Mouse (Mus musculus) heart, postnatal 0 days (tissue): ENCODE measurements at regions not wholly inside any gene's neighbourhood (a gene's known extent, or its start where the extent isn't known, plus 50 kb on each side); places are given as distances from the start of the nearest gene placed in this dataset.

Source experiments
- ATAC-seq: fragments of 200-750 bp; cut with Nextera tagmentation; 2 replicates; pipeline ENCODE4 v1.8.0; 2017; ENCODE audit warnings: low read depth, moderate number of reproducible peaks, moderate library complexity; ENCODE audit not compliant: insufficient read depth
- DNase-seq: peaks from one replicate; pipeline ENCODE4 v3.0.0-alpha.2; 2016; ENCODE audit warnings: low spot score
- H3K27ac ChIP-seq: fragments of 300-500 bp; sonication (generic); 2 replicates; pipeline ENCODE4 v1.5.1; 2014; ENCODE audit warnings: low read depth, mild to moderate bottlenecking
- H3K27me3 ChIP-seq: fragments of 300-500 bp; sonication (generic); 2 replicates; pipeline ENCODE4 v1.6.1; 2014; ENCODE audit warnings: low read length, mixed read lengths; ENCODE audit not compliant: control insufficient read depth, insufficient read depth
- H3K36me3 ChIP-seq: fragments of 300-500 bp; sonication (generic); replicated peaks from 2 replicates; pipeline ENCODE4 v1.6.1; 2014; ENCODE audit warnings: low read length, mixed read lengths; ENCODE audit not compliant: control insufficient read depth, insufficient read depth
- H3K4me1 ChIP-seq: fragments of 300-500 bp; sonication (generic); 2 replicates; pipeline ENCODE4 v1.6.1; 2014; ENCODE audit warnings: antibody characterized with exemption; ENCODE audit not compliant: control insufficient read depth, insufficient read depth
- H3K4me2 ChIP-seq: fragments of 300-500 bp; sonication (generic); 2 replicates; pipeline ENCODE4 v1.6.1; 2014; ENCODE audit warnings: low read depth, mild to moderate bottlenecking, low read length, moderate library complexity
- H3K4me3 ChIP-seq: fragments of 300-500 bp; sonication (generic); 2 replicates; pipeline ENCODE4 v1.5.1; 2014; ENCODE audit warnings: low read depth, low read length
- H3K9ac ChIP-seq: fragments of 300-500 bp; sonication (generic); replicated peaks from 2 replicates; pipeline ENCODE4 v1.6.1; 2014; ENCODE audit warnings: low read depth, low read length, mixed read lengths
- H3K9me3 ChIP-seq: fragments of 300-500 bp; sonication (generic); replicated peaks from 2 replicates; pipeline ENCODE4 v1.6.1; 2016; ENCODE audit warnings: low read length; ENCODE audit not compliant: control insufficient read depth
- CTCF ChIP-seq: IDR thresholded peaks from 2 replicates; pipeline ENCODE4 v1.5.1; 2016; ENCODE audit warnings: antibody characterized with exemption, control low read depth, low read depth
- EP300 ChIP-seq: IDR thresholded peaks from 2 replicates; pipeline ENCODE4 v1.6.1; 2016; ENCODE audit warnings: antibody characterized with exemption, low read depth
- WGBS: fragments of 180-500 bp; shearing (Covaris S2); extraction: QIAGEN DNeasy Blood & Tissue Kit; methylation state at CpG from one replicate; pipeline ENCODE4 v1.1.7; 2014; 5-methylcytosine and 5-hydroxymethylcytosine counted together

DNA sequence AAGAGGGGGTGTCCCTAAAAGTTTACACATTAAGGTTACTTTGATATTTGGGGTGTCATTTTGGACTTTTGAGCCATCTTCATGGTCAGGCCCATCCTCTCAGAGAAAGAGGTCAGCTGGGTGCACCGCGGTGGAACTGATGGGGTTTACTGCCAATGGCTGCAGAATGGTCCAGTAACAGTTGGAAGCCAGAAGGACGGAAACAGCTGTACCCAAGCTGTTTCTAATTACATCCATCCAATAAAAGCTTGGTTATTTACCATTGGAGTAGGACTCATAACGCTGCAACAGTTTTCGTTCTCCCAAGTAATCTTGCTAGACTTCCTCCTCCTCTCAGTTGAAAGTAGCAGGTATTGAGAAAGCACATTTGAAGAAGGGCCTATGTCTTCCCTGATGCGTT lies 344.7 kb downstream of the Stim2 start:
- no peak overlapping the region for H3K4me3 ChIP-seq
- H3K27ac ChIP-seq = no peak overlapping the region
- H3K4me1 ChIP-seq = no peaks in the 10 kb centered on the region
- WGBS = 77% methylated on average over 6 of the region's 6 CpGs
- H3K9me3 ChIP-seq = no peaks in the 10 kb centered on the region
- no peaks in the 10 kb centered on the region for H3K27me3 ChIP-seq
- no peak for ATAC-seq
- no peak overlapping the region for H3K4me2 ChIP-seq
- H3K36me3 ChIP-seq = no peaks in the 10 kb centered on the region
- TF ChIP-seq CTCF (no peak), EP300 (no peak)
- H3K9ac ChIP-seq = no peak overlapping the region
- no peak for DNase-seq

DNA sequence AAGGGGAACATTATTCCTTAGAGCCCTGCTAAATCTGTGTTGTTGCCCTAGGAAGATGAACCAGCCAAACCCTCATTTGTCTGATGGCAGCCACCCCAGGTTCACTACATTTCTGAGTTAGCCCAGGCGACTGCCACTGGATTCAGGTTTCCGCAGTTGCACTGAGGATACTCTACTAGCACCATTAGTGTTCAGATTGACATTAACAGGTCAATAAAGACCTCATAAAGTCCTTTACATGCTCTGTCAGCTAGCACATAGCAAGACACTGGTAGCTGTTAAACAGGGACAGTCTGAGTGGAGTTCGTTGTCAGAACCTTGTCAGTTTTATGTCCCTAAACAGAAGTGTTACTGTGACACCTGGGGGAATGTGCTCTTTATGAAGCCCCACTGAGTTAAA lies 345.1 kb downstream of the Stim2 start:
- Histone ChIP-seq H3K4me2 (no peak overlapping the region), H3K36me3 (no peaks in the 10 kb centered on the region), H3K27me3 (no peaks in the 10 kb centered on the region), H3K4me1 (no peaks in the 10 kb centered on the region), H3K9ac (no peak overlapping the region), H3K9me3 (no peaks in the 10 kb centered on the region), H3K27ac (no peak overlapping the region), H3K4me3 (no peak overlapping the region)
- ATAC-seq (no peak), DNase-seq (no peak)
- WGBS = 80% methylated on average over 3 of the region's 3 CpGs
- TF ChIP-seq EP300 = no peak
- no peak for TF ChIP-seq CTCF

DNA sequence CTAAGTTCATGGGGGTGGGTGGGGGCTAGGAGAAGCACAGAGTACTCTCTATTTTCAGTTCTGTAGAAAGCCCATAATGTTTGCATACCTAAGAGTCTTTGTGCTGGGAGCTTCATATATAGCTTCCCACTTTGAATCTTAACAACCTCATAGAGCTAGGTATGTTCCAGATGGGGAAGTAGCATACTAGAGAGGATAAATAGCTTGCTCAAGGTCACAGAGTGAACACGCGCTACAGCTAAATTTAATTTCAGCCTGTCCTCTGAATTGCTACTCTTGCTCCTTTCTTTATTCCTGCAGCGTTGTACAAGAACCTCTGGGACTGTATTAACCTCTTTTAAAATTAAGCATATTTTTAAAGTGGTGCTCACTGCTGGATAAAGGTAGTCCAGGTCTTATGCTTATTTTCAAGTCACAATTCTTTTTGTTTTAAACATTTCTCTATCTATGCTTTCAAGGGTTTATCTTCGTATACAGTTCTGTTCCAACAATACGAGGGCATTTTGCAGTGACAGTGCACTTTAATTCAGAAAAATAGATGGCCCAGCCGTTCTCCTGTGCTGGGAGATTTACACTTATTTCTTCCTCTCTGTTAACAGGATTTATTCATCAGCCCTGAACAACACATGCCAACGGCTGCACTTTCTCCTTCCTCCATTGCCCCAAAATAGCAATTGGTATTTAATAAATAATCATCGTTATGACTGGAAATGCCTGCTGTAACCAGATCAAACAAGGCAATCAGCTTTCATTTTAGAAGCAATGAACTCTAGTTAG lies 350.7 kb downstream of the Stim2 start:
- TF ChIP-seq CTCF (no peak), EP300 (no peak)
- Histone ChIP-seq H3K4me1 (no peaks in the 10 kb centered on the region), H3K36me3 (no peaks in the 10 kb centered on the region), H3K9ac (no peak overlapping the region), H3K9me3 (no peaks in the 10 kb centered on the region), H3K27ac (peak overlapping the region; percentile 4; the same call in 1 of the 2 replicates), H3K4me2 (0 out of 2 replicates have a peak overlapping the region, but pooled peaks have one; percentile 0), H3K27me3 (no peaks in the 10 kb centered on the region), H3K4me3 (no peak overlapping the region)
- 47% methylated on average over 8 of the region's 8 CpGs for WGBS
- ATAC-seq = peak; percentile 69
- peak; percentile 30 for DNase-seq

DNA sequence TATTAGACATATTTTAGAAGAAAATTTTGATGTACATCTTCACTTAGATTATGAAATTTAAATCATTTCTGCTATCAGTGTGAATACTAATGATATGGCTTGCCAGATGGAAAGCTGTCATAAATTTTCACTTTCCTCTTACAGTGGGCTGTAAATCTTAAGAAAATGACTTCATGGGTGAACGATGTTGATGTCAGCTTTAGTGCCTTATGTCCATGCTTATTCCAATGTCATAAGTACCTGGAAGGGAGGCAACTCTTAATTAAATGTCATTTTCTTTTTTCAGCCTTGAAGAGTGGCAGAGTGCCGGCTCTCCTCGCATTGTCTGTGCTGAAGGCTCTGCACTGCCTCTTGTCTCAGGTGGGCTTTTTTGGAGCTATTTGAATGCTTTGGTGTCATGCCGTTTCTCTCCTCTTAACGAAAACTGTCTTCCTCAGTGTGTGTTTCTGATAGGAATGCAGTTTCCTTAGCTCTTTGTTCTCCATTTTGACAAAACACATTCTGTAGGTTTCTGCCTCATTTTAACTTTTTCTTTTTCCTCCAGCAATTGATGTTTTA lies 351.6 kb downstream of the Stim2 start:
- no peaks in the 10 kb centered on the region for H3K9me3 ChIP-seq
- H3K27me3 ChIP-seq = no peaks in the 10 kb centered on the region
- no peaks in the 10 kb centered on the region for H3K4me1 ChIP-seq
- TF ChIP-seq EP300 (no peak), CTCF (no peak)
- no peak overlapping the region for H3K4me3 ChIP-seq
- 68% methylated on average over 5 of the region's 5 CpGs for WGBS
- DNase-seq (no peak), ATAC-seq (no peak)
- no peak overlapping the region for H3K27ac ChIP-seq
- H3K9ac ChIP-seq = no peak overlapping the region
- no peaks in the 10 kb centered on the region for H3K36me3 ChIP-seq
- no peak overlapping the region for H3K4me2 ChIP-seq

DNA sequence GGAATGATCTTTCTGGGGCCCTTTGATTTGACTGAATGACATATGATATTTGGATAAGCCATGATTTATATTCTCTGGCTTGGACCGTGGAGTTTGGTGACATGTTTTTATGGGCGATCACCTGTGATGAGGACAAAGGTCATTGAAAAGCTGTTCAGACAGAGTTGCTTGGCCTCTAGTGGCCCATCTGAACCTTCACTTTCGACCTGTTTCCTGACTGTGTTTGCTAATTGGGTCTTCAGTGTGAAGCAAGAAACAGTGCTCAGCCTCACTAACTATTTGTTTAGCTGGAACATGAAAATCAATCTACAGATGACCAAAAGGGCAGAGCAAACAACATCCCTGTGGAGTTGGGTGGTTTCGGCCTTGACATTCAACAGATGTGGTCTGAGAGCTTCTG lies 357.8 kb downstream of the Stim2 start:
- WGBS = 77% methylated on average over 4 of the region's 4 CpGs
- DNase-seq (no peak), ATAC-seq (no peak)
- Histone ChIP-seq H3K4me2 (no peak overlapping the region), H3K36me3 (no peaks in the 10 kb centered on the region), H3K27ac (no peak overlapping the region), H3K4me1 (no peaks in the 10 kb centered on the region), H3K4me3 (no peak overlapping the region), H3K9me3 (no peaks in the 10 kb centered on the region), H3K27me3 (no peaks in the 10 kb centered on the region), H3K9ac (no peak overlapping the region)
- TF ChIP-seq CTCF (no peak), EP300 (no peak)
